Mouse (Mus musculus) hindbrain, embryonic 12.5 days (tissue): ENCODE results near the gene Gabarap. TPM values are rescaled to one million over a fixed set of nuclear protein-coding genes. Genes with fewer than 3 reads are reported as not detected.
"Not testable (repeated sequence)": the region's sequence is repeated elsewhere in the genome, so short reads cannot be mapped to it uniquely, and the experiment has no call there.

ENCODE experiments used
- ATAC-seq: fragments of 200-750 bp; cut with Nextera tagmentation; 2 replicates; pipeline ENCODE4 v1.8.0; 2017; ENCODE audit warnings: moderate TSS enrichment; ENCODE audit not compliant: low FRiP score
- H3K27ac ChIP-seq: fragments of 300-500 bp; sonication (generic); 2 replicates; pipeline ENCODE4 v1.5.1; 2016; ENCODE audit warnings: mild to moderate bottlenecking
- H3K27me3 ChIP-seq: fragments of 300-500 bp; sonication (generic); 2 replicates; pipeline ENCODE4 v1.6.1; 2016; ENCODE audit warnings: mild to moderate bottlenecking
- H3K36me3 ChIP-seq: fragments of 300-500 bp; sonication (generic); 2 replicates; pipeline ENCODE4 v1.6.1; 2016; ENCODE audit warnings: mild to moderate bottlenecking
- H3K4me1 ChIP-seq: fragments of 300-500 bp; sonication (generic); 2 replicates; pipeline ENCODE4 v1.6.1; 2016
- H3K4me2 ChIP-seq: fragments of 300-500 bp; sonication (generic); replicated peaks from 2 replicates; pipeline ENCODE4 v1.6.1; 2016; ENCODE audit warnings: mild to moderate bottlenecking
- H3K4me3 ChIP-seq: fragments of 300-500 bp; sonication (generic); 2 replicates; pipeline ENCODE4 v1.5.1; 2016; ENCODE audit warnings: mild to moderate bottlenecking
- H3K9ac ChIP-seq: fragments of 300-500 bp; sonication (generic); 2 replicates; pipeline ENCODE4 v1.6.1; 2016; ENCODE audit warnings: mild to moderate bottlenecking, moderate library complexity
- H3K9me3 ChIP-seq: fragments of 300-500 bp; sonication (generic); replicated peaks from 2 replicates; pipeline ENCODE4 v1.6.1; 2016; ENCODE audit warnings: mild to moderate bottlenecking
- WGBS: fragments of 180-500 bp; shearing (Covaris S2); methylation state at CpG from one replicate; pipeline ENCODE4 v1.1.7; 2016; 5-methylcytosine and 5-hydroxymethylcytosine counted together
- polyA plus RNA-seq: library from polyadenylated mRNA; unstranded; fragments of >200 nt; fragmentation: Nextera tagmentation; extraction: Ambion mirVana; gene quantifications from 2 replicates; pipeline ENCODE4 v1.2.1, GENCODE M21; 2016

The Gabarap gene
- polyA plus RNA-seq, 1 experiment from 2014 or later = 598 TPM

- Histone ChIP-seq H3K27ac (no peak overlapping the region), H3K4me1 (peaks cover 13% of the 10 kb centered on the region), H3K27me3 (no peaks in the 10 kb centered on the region), H3K9me3 (no peaks in the 10 kb centered on the region), H3K4me2 (no peak overlapping the region), H3K4me3 (no peak overlapping the region), H3K9ac (no peak overlapping the region), H3K36me3 (peaks cover 86% of the 10 kb centered on the region)
- no peak for ATAC-seq
- 89% methylated on average over 6 of the region's 6 CpGs for WGBS
These were observed 19.1 kb downstream of the Gabarap start for GRCm38 (mm10) chr11:70010033-70010432.

- H3K9ac ChIP-seq = no peak overlapping the region
- H3K27me3 ChIP-seq = no peaks in the 10 kb centered on the region
- no peaks in the 10 kb centered on the region for H3K9me3 ChIP-seq
- WGBS = 84% methylated on average over 12 of the region's 12 CpGs
- H3K36me3 ChIP-seq = peaks cover 81% of the 10 kb centered on the region
- ATAC-seq = no peak
- peaks cover 14% of the 10 kb centered on the region for H3K4me1 ChIP-seq
- H3K27ac ChIP-seq = no peak overlapping the region
- H3K4me2 ChIP-seq = no peak overlapping the region
- H3K4me3 ChIP-seq = no peak overlapping the region
These were observed 19.6 kb downstream of the Gabarap start for GRCm38 (mm10) chr11:70010548-70010947.

GRCm38 (mm10) chr11:70010961-70011360 lies 20.0 kb downstream of the Gabarap start:
- no peak overlapping the region for H3K27ac ChIP-seq
- H3K4me1 ChIP-seq = peaks cover 15% of the 10 kb centered on the region
- ATAC-seq = no peak
- no peak overlapping the region for H3K4me3 ChIP-seq
- H3K36me3 ChIP-seq = peaks cover 76% of the 10 kb centered on the region
- no peaks in the 10 kb centered on the region for H3K27me3 ChIP-seq
- H3K9me3 ChIP-seq = no peaks in the 10 kb centered on the region
- H3K4me2 ChIP-seq = no peak overlapping the region
- no peak overlapping the region for H3K9ac ChIP-seq
- WGBS = 66% methylated on average over 10 of the region's 10 CpGs

- 87% methylated on average over 9 of the region's 9 CpGs for WGBS
- Histone ChIP-seq H3K27ac (no peak overlapping the region), H3K4me1 (peaks cover 28% of the 10 kb centered on the region), H3K9ac (no peak overlapping the region), H3K9me3 (no peaks in the 10 kb centered on the region), H3K4me3 (no peak overlapping the region), H3K27me3 (no peaks in the 10 kb centered on the region), H3K4me2 (no peak overlapping the region), H3K36me3 (peaks cover 57% of the 10 kb centered on the region)
- no peak for ATAC-seq
These were observed 22.0 kb downstream of the Gabarap start for GRCm38 (mm10) chr11:70012931-70013330.

DNA sequence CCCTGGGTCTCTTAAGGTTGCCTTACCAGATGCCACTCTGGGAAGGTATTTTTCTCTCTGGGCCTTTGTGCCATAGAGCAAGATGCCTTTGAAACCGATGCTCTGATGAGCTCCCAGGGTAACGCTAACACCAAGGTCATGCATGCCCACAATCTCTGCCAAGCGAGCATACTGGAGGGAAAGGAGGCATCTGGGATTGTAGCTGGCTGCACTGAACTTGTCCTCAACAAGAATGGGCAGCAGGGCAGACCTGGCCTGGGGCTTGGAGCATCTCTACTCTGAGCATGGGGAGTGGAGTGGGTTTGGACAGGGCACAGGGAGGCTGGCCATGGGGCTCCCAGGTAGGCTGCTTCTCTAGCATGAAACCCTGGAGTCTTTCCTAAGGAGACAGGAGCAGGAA lies 22.5 kb downstream of the Gabarap start:
- Histone ChIP-seq H3K4me2 (no peak overlapping the region), H3K9me3 (no peaks in the 10 kb centered on the region), H3K27me3 (no peaks in the 10 kb centered on the region), H3K36me3 (peaks cover 52% of the 10 kb centered on the region), H3K27ac (no peak overlapping the region), H3K4me1 (peaks cover 30% of the 10 kb centered on the region), H3K9ac (no peak overlapping the region), H3K4me3 (no peak overlapping the region)
- ATAC-seq = no peak
- 87% methylated on average over 3 of the region's 3 CpGs for WGBS

DNA sequence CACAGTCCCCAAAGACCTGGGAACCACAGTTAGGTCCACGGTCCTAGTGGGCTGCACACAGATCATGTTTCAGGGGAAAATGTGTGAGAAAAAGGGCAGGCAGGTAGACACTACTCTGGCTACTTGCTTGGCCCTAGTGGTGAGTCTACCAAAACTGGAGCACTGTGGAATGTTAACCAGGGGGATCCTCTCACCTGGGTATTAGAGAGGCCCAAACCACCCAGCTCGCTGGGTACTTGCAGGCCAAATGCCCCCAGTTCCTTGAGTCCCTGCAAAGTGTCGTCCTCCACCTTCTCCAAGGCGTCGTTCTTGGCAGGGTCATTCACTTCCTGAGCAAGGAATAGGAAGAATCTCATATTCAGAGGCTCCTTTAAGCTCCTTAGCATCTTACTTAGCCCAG lies 23.1 kb downstream of the Gabarap start:
- peaks cover 34% of the 10 kb centered on the region for H3K4me1 ChIP-seq

DNA sequence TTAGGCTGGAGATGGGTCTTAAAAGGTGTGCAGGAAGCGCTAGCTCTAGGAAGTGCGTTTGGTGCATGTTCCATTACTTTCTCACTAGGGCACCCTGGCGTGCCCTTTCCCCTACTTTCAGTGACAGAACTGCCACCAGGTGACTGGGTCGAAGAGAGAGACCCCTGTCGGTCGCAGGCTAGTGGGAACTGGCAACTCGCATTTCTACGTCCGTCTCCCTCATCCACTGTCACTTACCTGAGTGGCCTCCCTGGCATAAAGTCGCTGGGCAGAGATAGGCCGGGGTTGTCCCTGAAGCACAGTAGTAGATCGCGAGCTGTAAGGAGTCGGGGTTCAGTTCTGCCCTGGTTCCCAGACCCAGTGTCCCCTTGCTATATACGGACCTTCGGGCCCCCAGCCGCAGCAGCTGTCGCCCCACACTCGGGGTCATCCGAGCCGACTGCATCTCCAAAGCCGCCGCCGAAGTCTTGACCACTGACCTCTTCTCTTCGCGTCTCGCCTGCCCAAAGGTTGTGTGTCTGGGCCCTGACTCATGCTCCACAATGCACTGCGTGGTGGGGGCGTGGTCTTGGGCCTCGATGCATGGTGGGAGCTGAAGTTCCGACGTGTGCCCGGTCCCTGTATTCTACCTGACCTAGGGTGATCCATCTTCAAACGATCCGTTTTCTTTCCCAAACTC lies 24.1 kb downstream of the Gabarap start, which contains the start of gene Acadvl:
Gene Acadvl, minus strand, starts transcription at position 532 of the 679 bp plus-strand sequence.
- H3K36me3 ChIP-seq = peaks cover 36% of the 10 kb centered on the region
- under 1% methylated on average over 35 of the region's 35 CpGs for WGBS
- H3K4me2 ChIP-seq = peak within 1 kb of the TSS; percentile 86
- ATAC-seq = peak; percentile 67
- H3K27ac ChIP-seq = peak within 1 kb of the TSS; percentile 58
- H3K9me3 ChIP-seq = no peaks in the 10 kb centered on the region
- peaks cover 44% of the 10 kb centered on the region for H3K4me1 ChIP-seq
- H3K4me3 ChIP-seq = peak within 1 kb of the TSS; percentile 50
- H3K9ac ChIP-seq = peak within 1 kb of the TSS; percentile 70
- H3K27me3 ChIP-seq = no peaks in the 10 kb centered on the region

More for the DNA sequence above, 23.1 kb downstream of the Gabarap start:
- Histone ChIP-seq H3K36me3 (peaks cover 46% of the 10 kb centered on the region), H3K9me3 (no peaks in the 10 kb centered on the region), H3K27me3 (no peaks in the 10 kb centered on the region), H3K27ac (no peak overlapping the region), H3K4me2 (0 out of 2 replicates have a peak overlapping the region, but pooled peaks have one; percentile 86), H3K4me3 (no peak overlapping the region), H3K9ac (0 out of 2 replicates have a peak overlapping the region, but pooled peaks have one; percentile 13)
- ATAC-seq = no peak
- 63% methylated on average over 5 of the region's 5 CpGs for WGBS

GRCm38 (mm10) chr11:70015677-70016076 lies 24.7 kb downstream of the Gabarap start:
- 66% methylated on average over 6 of the region's 6 CpGs for WGBS
- no peak overlapping the region for H3K27ac ChIP-seq
- H3K4me3 ChIP-seq = no peak overlapping the region
- H3K4me1 ChIP-seq = peaks cover 50% of the 10 kb centered on the region
- H3K4me2 ChIP-seq = peak overlapping the region; percentile 86
- H3K36me3 ChIP-seq = peaks cover 29% of the 10 kb centered on the region
- H3K9ac ChIP-seq = no peak overlapping the region
- no peak for ATAC-seq
- H3K27me3 ChIP-seq = no peaks in the 10 kb centered on the region
- H3K9me3 ChIP-seq = no peaks in the 10 kb centered on the region

GRCm38 (mm10) chr11:70016177-70016576 lies 25.2 kb downstream of the Gabarap start:
- not testable (repeated sequence) for H3K27ac ChIP-seq, H3K4me2 ChIP-seq, H3K27me3 ChIP-seq, H3K4me3 ChIP-seq, H3K9me3 ChIP-seq, ATAC-seq, H3K9ac ChIP-seq
- WGBS = 91% methylated on average over 2 of the region's 2 CpGs
- Histone ChIP-seq H3K36me3 (peaks cover 24% of the 10 kb centered on the region), H3K4me1 (peaks cover 50% of the 10 kb centered on the region)

GRCm38 (mm10) chr11:70016669-70017068 lies 25.7 kb downstream of the Gabarap start, which contains the start of gene Dlg4:
Dlg4 (plus strand) TSS chr11:70016942.
- Histone ChIP-seq H3K9ac (peak within 1 kb of the TSS; percentile 96), H3K36me3 (peaks cover 19% of the 10 kb centered on the region), H3K9me3 (no peaks in the 10 kb centered on the region), H3K27ac (peak within 1 kb of the TSS; percentile 94), H3K4me3 (peak within 1 kb of the TSS; percentile 71; the same call in 1 of the 2 replicates), H3K27me3 (no peaks in the 10 kb centered on the region), H3K4me1 (peaks cover 50% of the 10 kb centered on the region), H3K4me2 (peak within 1 kb of the TSS; percentile 91)
- no peak for ATAC-seq
- WGBS = 78% methylated on average over 3 of the region's 3 CpGs

DNA sequence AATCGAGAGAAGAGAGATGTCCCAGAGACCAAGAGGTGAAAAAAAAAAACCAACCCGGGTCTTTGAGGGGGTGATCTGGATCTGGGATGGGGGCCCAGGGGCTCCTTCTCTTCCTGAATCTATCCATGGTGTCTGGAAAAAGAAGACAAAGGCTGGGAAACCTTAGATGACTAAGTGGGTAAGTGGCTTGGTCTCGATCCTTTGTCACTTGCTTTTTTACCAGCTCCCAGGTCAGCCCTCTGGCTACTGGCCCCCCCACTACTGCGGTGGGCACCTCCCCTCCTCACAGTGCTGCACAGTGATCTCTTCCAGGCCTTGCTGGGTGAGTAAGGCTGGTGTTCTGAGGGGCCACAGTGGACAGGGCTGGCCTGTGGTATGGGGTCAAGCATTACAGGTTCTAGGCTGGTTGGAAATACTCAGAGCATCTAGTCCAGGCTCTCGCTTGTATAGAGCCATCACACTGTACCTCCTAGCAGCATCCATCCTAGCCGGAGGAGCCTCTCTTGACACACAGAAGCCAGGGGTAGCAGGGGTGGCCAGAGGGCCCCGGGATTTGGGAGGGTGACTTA lies 26.3 kb downstream of the Gabarap start:
- peaks cover 54% of the 10 kb centered on the region for H3K4me1 ChIP-seq
- H3K27me3 ChIP-seq = no peaks in the 10 kb centered on the region
- H3K4me3 ChIP-seq = peak overlapping the region; percentile 71; the same call in 1 of the 2 replicates
- H3K9ac ChIP-seq = peak overlapping the region; percentile 96
- no peak for ATAC-seq
- peak overlapping the region; percentile 94 for H3K27ac ChIP-seq
- no peaks in the 10 kb centered on the region for H3K9me3 ChIP-seq
- 44% methylated on average over 7 of the region's 7 CpGs for WGBS
- H3K4me2 ChIP-seq = peak overlapping the region; percentile 91
- H3K36me3 ChIP-seq = peaks cover 13% of the 10 kb centered on the region

- peak overlapping the region; percentile 96 for H3K9ac ChIP-seq
- H3K4me3 ChIP-seq = peak overlapping the region; percentile 71
- peaks cover 64% of the 10 kb centered on the region for H3K4me1 ChIP-seq
- peak overlapping the region; percentile 94 for H3K27ac ChIP-seq
- 1% methylated on average over 21 of the region's 25 CpGs for WGBS
- no peaks in the 10 kb centered on the region for H3K27me3 ChIP-seq
- H3K36me3 ChIP-seq = peaks cover 2% of the 10 kb centered on the region; the same call in 1 of the 2 replicates
- peak overlapping the region; percentile 91 for H3K4me2 ChIP-seq
- H3K9me3 ChIP-seq = no peaks in the 10 kb centered on the region
- no peak for ATAC-seq
These were observed 27.4 kb downstream of the Gabarap start for GRCm38 (mm10) chr11:70018131-70018990.
